Mouse (Mus musculus): ENCODE measurements at regions not wholly inside any gene's neighbourhood (a gene's known extent, or its start where the extent isn't known, plus 50 kb on each side); places are given as distances from the start of the nearest gene placed in this dataset.

- no peak overlapping the region for H3K27ac ChIP-seq (ENCODE audit: low read depth)
- H3K9ac ChIP-seq, result no peak overlapping the region
- no peak overlapping the region for H3K4me3 ChIP-seq (ENCODE audit: low read depth, low read length)
- no peaks in the 10 kb centered on the region for H3K27me3 ChIP-seq (ENCODE audit: insufficient read depth, low read length)
- 39% methylated on average over 7 of the region's 7 CpGs for WGBS
- ATAC-seq (ENCODE audit: insufficient read depth), result no peak
- no peaks in the 10 kb centered on the region for H3K9me3 ChIP-seq (ENCODE audit: low read depth, low read length)
- H3K36me3 ChIP-seq (ENCODE audit: insufficient read depth), result no peaks in the 10 kb centered on the region
- no peaks in the 10 kb centered on the region for H3K4me1 ChIP-seq (ENCODE audit: insufficient read depth)
- no peak for TF ChIP-seq CTCF (IDR thresholded peaks at IDR 0.05; ENCODE audit: low read depth)
- H3K4me2 ChIP-seq, result no peak overlapping the region
- no peak for DNase-seq
These were observed 780.5 kb downstream of the Diaph3 start for GRCm38 (mm10) chr14:86360423-86361059.

GRCm38 (mm10) chr14:86358584-86358983 is 782.5 kb downstream of the Diaph3 start:
- no peak for DNase-seq
- Histone ChIP-seq H3K4me1 (ENCODE audit: insufficient read depth) (no peaks in the 10 kb centered on the region), H3K4me2 (no peak overlapping the region), H3K9me3 (ENCODE audit: low read depth, low read length) (no peaks in the 10 kb centered on the region), H3K27me3 (ENCODE audit: insufficient read depth, low read length) (no peaks in the 10 kb centered on the region), H3K36me3 (ENCODE audit: insufficient read depth) (no peaks in the 10 kb centered on the region), H3K27ac (ENCODE audit: low read depth) (no peak overlapping the region), H3K9ac (no peak overlapping the region), H3K4me3 (ENCODE audit: low read depth, low read length) (no peak overlapping the region)
- no peak for TF ChIP-seq CTCF (IDR thresholded peaks at IDR 0.05; ENCODE audit: low read depth)
- WGBS, result 80% methylated on average over 6 of the region's 6 CpGs
- no peak for ATAC-seq (ENCODE audit: insufficient read depth)

- Histone ChIP-seq H3K9me3 (ENCODE audit: low read depth, low read length) (no peaks in the 10 kb centered on the region), H3K9ac (no peak overlapping the region), H3K4me3 (ENCODE audit: low read depth, low read length) (no peak overlapping the region), H3K4me1 (ENCODE audit: insufficient read depth) (0 out of 2 replicates have a peak, but pooled peaks cover 2% of the 10 kb centered on the region), H3K27ac (ENCODE audit: low read depth) (no peak overlapping the region), H3K27me3 (ENCODE audit: insufficient read depth, low read length) (no peaks in the 10 kb centered on the region), H3K4me2 (no peak overlapping the region), H3K36me3 (ENCODE audit: insufficient read depth) (no peaks in the 10 kb centered on the region)
- no peak for TF ChIP-seq CTCF (IDR thresholded peaks at IDR 0.05; ENCODE audit: low read depth)
- peak; percentile 37 for DNase-seq
- ATAC-seq (ENCODE audit: insufficient read depth), result peak; percentile 85; the same call in 1 of the 2 replicates
- WGBS, result 27% methylated on average over 1 of the region's 1 CpGs
These were observed 790.5 kb downstream of the Diaph3 start for GRCm38 (mm10) chr14:86350526-86350925.

- H3K27ac ChIP-seq (ENCODE audit: low read depth), result no peak overlapping the region
- 58% methylated on average over 6 of the region's 6 CpGs for WGBS
- peak; percentile 52; the same call in 1 of the 2 replicates for ATAC-seq (ENCODE audit: insufficient read depth)
These were observed 802.0 kb downstream of the Diaph3 start for GRCm38 (mm10) chr14:86339007-86339406.

GRCm38 (mm10) chr14:86337052-86337451 is 804.0 kb downstream of the Diaph3 start:
- H3K4me3 ChIP-seq (ENCODE audit: low read depth, low read length), result no peak overlapping the region
- H3K9me3 ChIP-seq (ENCODE audit: low read depth, low read length), result no peaks in the 10 kb centered on the region
- H3K9ac ChIP-seq, result no peak overlapping the region
- TF ChIP-seq CTCF (IDR thresholded peaks at IDR 0.05; ENCODE audit: low read depth), result no peak
- 81% methylated on average over 5 of the region's 5 CpGs for WGBS
- no peaks in the 10 kb centered on the region for H3K4me1 ChIP-seq (ENCODE audit: insufficient read depth)
- ATAC-seq (ENCODE audit: insufficient read depth) (no peak), DNase-seq (no peak)
- no peak overlapping the region for H3K27ac ChIP-seq (ENCODE audit: low read depth)
- H3K36me3 ChIP-seq (ENCODE audit: insufficient read depth), result no peaks in the 10 kb centered on the region
- H3K27me3 ChIP-seq (ENCODE audit: insufficient read depth, low read length), result no peaks in the 10 kb centered on the region
- H3K4me2 ChIP-seq, result no peak overlapping the region

More at GRCm38 (mm10) chr14:86339007-86339406, 802.0 kb downstream of the Diaph3 start:
- no peak for TF ChIP-seq CTCF (IDR thresholded peaks at IDR 0.05; ENCODE audit: low read depth)
- H3K27me3 ChIP-seq (ENCODE audit: insufficient read depth, low read length), result no peaks in the 10 kb centered on the region
- H3K4me2 ChIP-seq, result no peak overlapping the region
- H3K4me3 ChIP-seq (ENCODE audit: low read depth, low read length), result no peak overlapping the region
- no peaks in the 10 kb centered on the region for H3K4me1 ChIP-seq (ENCODE audit: insufficient read depth)
- H3K9ac ChIP-seq, result no peak overlapping the region
- H3K36me3 ChIP-seq (ENCODE audit: insufficient read depth), result no peaks in the 10 kb centered on the region
- no peaks in the 10 kb centered on the region for H3K9me3 ChIP-seq (ENCODE audit: low read depth, low read length)
- peak; percentile 60 for DNase-seq

GRCm38 (mm10) chr14:86335284-86335683 is 805.8 kb downstream of the Diaph3 start:
- no peaks in the 10 kb centered on the region for H3K9me3 ChIP-seq (ENCODE audit: low read depth, low read length)
- 45% methylated on average over 2 of the region's 2 CpGs for WGBS
- no peaks in the 10 kb centered on the region for H3K4me1 ChIP-seq (ENCODE audit: insufficient read depth)
- H3K4me2 ChIP-seq, result no peak overlapping the region
- ATAC-seq (ENCODE audit: insufficient read depth) (no peak), DNase-seq (no peak)
- H3K9ac ChIP-seq, result no peak overlapping the region
- H3K4me3 ChIP-seq (ENCODE audit: low read depth, low read length), result no peak overlapping the region
- H3K27me3 ChIP-seq (ENCODE audit: insufficient read depth, low read length), result no peaks in the 10 kb centered on the region
- no peak for TF ChIP-seq CTCF (IDR thresholded peaks at IDR 0.05; ENCODE audit: low read depth)
- no peak overlapping the region for H3K27ac ChIP-seq (ENCODE audit: low read depth)
- no peaks in the 10 kb centered on the region for H3K36me3 ChIP-seq (ENCODE audit: insufficient read depth)

GRCm38 (mm10) chr14:86329176-86329575 is 811.9 kb downstream of the Diaph3 start:
- Histone ChIP-seq H3K36me3 (ENCODE audit: insufficient read depth) (no peaks in the 10 kb centered on the region), H3K4me2 (no peak overlapping the region), H3K4me3 (ENCODE audit: low read depth, low read length) (no peak overlapping the region), H3K4me1 (ENCODE audit: insufficient read depth) (no peaks in the 10 kb centered on the region), H3K9ac (no peak overlapping the region), H3K27ac (ENCODE audit: low read depth) (no peak overlapping the region), H3K27me3 (ENCODE audit: insufficient read depth, low read length) (no peaks in the 10 kb centered on the region), H3K9me3 (ENCODE audit: low read depth, low read length) (no peaks in the 10 kb centered on the region)
- ATAC-seq (ENCODE audit: insufficient read depth) (no peak), DNase-seq (no peak)
- WGBS, result 37% methylated on average over 3 of the region's 3 CpGs
- no peak for TF ChIP-seq CTCF (IDR thresholded peaks at IDR 0.05; ENCODE audit: low read depth)

Data from lung, embryonic 14.5 days (tissue).